Mouse (Mus musculus) hindbrain, embryonic 16.5 days (tissue): ENCODE data around the gene Olfr967. TPM values are rescaled to one million over a fixed set of nuclear protein-coding genes. Genes with fewer than 3 reads are reported as not detected.

ENCODE experiments used
- polyA plus RNA-seq: library from polyadenylated mRNA; unstranded; fragments of >200 nt; fragmentation: Nextera tagmentation; extraction: Ambion mirVana; gene quantifications from 2 replicates; pipeline ENCODE4 v1.2.1, GENCODE M21; 2015

Gene Olfr967
- polyA plus RNA-seq, 1 experiment from 2014 or later: not detected

Other genes starting within 250 kb of the Olfr967 start
- not detected in 2 replicates for gene Olfr957, start 230.4 kb upstream of the Olfr967 start, polyA plus RNA-seq
- gene Olfr958, start 192.2 kb upstream of the Olfr967 start, polyA plus RNA-seq: not detected in 2 replicates
- gene Olfr959, start 170.7 kb upstream of the Olfr967 start, polyA plus RNA-seq: not detected in 2 replicates
- 218 and 230 TPM in 2 replicates for gene AW551984, start 141.8 kb upstream of the Olfr967 start, polyA plus RNA-seq
- not detected in 2 replicates for gene Olfr148, start 135.6 kb upstream of the Olfr967 start, polyA plus RNA-seq
- not detected in 2 replicates for gene Olfr960, start 124.9 kb upstream of the Olfr967 start, polyA plus RNA-seq
- not detected in 2 replicates for gene Olfr961, start 101.2 kb upstream of the Olfr967 start, polyA plus RNA-seq
- not detected in 2 replicates for gene Olfr963, start 79.0 kb upstream of the Olfr967 start, polyA plus RNA-seq
- gene Olfr149, start 39.1 kb upstream of the Olfr967 start, polyA plus RNA-seq: not detected in 2 replicates
- not detected in 2 replicates for gene Olfr965, start 34.9 kb upstream of the Olfr967 start, polyA plus RNA-seq
- not detected in 2 replicates for gene Olfr150, start 15.3 kb upstream of the Olfr967 start, polyA plus RNA-seq
- gene Olfr968, start 37.0 kb downstream of the Olfr967 start, polyA plus RNA-seq: not detected in 2 replicates
- not detected in 2 replicates for gene Olfr969, start 44.7 kb downstream of the Olfr967 start, polyA plus RNA-seq
- not detected in 2 replicates for gene Olfr970, start 62.6 kb downstream of the Olfr967 start, polyA plus RNA-seq
- not detected in 2 replicates for gene Olfr971, start 90.6 kb downstream of the Olfr967 start, polyA plus RNA-seq
- gene Olfr972, start 120.2 kb downstream of the Olfr967 start, polyA plus RNA-seq: not detected in 2 replicates
- gene Olfr229, start 161.1 kb downstream of the Olfr967 start, polyA plus RNA-seq: not detected in 2 replicates
- not detected in 2 replicates for gene Olfr974, start 191.3 kb downstream of the Olfr967 start, polyA plus RNA-seq
- 0.05 TPM in 1 of 2 replicates, not detected in the other for gene Olfr975, start 205.8 kb downstream of the Olfr967 start, polyA plus RNA-seq
- not detected in 2 replicates for gene Olfr976, start 214.9 kb downstream of the Olfr967 start, polyA plus RNA-seq
- gene Olfr978, start 245.9 kb downstream of the Olfr967 start, polyA plus RNA-seq: not detected in 2 replicates